Mouse (Mus musculus) liver, embryonic 13.5 days (tissue): Measurements from ENCODE around the gene Gm11037. TPM values are rescaled to one million over a fixed set of nuclear protein-coding genes. Genes with fewer than 3 reads are reported as not detected.
A peak's percentile ranks its signal among the peaks of the same experiment; 100 is the strongest.

ENCODE experiments used
- ATAC-seq: fragments of 200-750 bp; cut with Nextera tagmentation; 2 replicates; pipeline ENCODE4 v1.8.0; 2017; ENCODE audit warnings: low read depth, mild to moderate bottlenecking, moderate number of reproducible peaks, moderate library complexity
- DNase-seq: peaks from one replicate; pipeline ENCODE4 v3.0.0; 2022
- H3K27ac ChIP-seq: fragments of 300-500 bp; sonication (generic); 2 replicates; pipeline ENCODE4 v1.5.1; 2015; ENCODE audit warnings: moderate library complexity, mild to moderate bottlenecking, inconsistent platforms
- H3K27me3 ChIP-seq: fragments of 300-500 bp; sonication (generic); 2 replicates; pipeline ENCODE4 v1.6.1; 2015; ENCODE audit warnings: mild to moderate bottlenecking, inconsistent platforms
- H3K36me3 ChIP-seq: fragments of 300-500 bp; sonication (generic); 2 replicates; pipeline ENCODE4 v1.6.1; 2015; ENCODE audit warnings: mild to moderate bottlenecking, inconsistent platforms
- H3K4me1 ChIP-seq: fragments of 300-500 bp; sonication (generic); replicated peaks from 2 replicates; pipeline ENCODE4 v1.6.1; 2015; ENCODE audit warnings: inconsistent platforms
- H3K4me2 ChIP-seq: fragments of 300-500 bp; sonication (generic); 2 replicates; pipeline ENCODE4 v1.6.1; 2015; ENCODE audit warnings: inconsistent platforms, mild to moderate bottlenecking, moderate library complexity
- H3K4me3 ChIP-seq: fragments of 300-500 bp; sonication (generic); replicated peaks from 2 replicates; pipeline ENCODE4 v1.5.1; 2015; ENCODE audit warnings: mild to moderate bottlenecking, inconsistent platforms
- H3K9ac ChIP-seq: fragments of 300-500 bp; sonication (generic); 2 replicates; pipeline ENCODE4 v1.6.1; 2015; ENCODE audit warnings: mild to moderate bottlenecking, inconsistent platforms
- H3K9me3 ChIP-seq: fragments of 300-500 bp; sonication (generic); replicated peaks from 2 replicates; pipeline ENCODE4 v1.6.1; 2016; ENCODE audit warnings: inconsistent platforms
- WGBS: fragments of 180-500 bp; shearing (Covaris S2); methylation state at CpG from one replicate; pipeline ENCODE4 v1.1.7; 2015; ENCODE audit not compliant: insufficient replicate concordance; 5-methylcytosine and 5-hydroxymethylcytosine counted together
- polyA plus RNA-seq: library from polyadenylated mRNA; unstranded; fragments of >200 nt; fragmentation: Nextera tagmentation; extraction: Ambion mirVana; gene quantifications from 2 replicates; pipeline ENCODE4 v1.2.1, GENCODE M21; 2015

Gene Gm11037
- polyA plus RNA-seq, 1 experiment from 2014 or later: not detected

DNA sequence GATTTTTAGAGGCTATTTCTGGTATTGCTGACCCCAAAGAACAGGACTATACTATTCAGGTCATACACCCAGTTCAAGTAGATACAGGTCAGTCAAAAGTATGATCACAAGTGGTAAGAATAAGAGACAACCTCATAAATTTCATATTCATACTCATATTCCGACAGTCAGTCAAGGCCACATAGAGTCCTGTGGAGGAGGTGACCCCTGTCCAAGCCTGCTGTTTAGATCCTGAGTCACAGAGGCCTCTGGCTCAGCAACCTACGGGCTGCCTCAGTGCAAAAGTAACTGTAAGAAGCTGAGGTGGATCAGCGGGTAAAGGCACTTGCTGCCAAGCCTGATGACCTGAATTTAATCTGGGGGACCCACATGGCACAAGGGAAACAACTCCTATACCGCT, 20.7 kb downstream of the Gm11037 start:
- no peaks in the 10 kb centered on the region for H3K27me3 ChIP-seq
- no peak for DNase-seq
- H3K27ac ChIP-seq: peak overlapping the region; percentile 89
- peaks cover 87% of the 10 kb centered on the region for H3K4me1 ChIP-seq
- no peak for ATAC-seq
- H3K9ac ChIP-seq: no peak overlapping the region
- no peak overlapping the region for H3K4me3 ChIP-seq
- H3K4me2 ChIP-seq: no peak overlapping the region
- H3K9me3 ChIP-seq: no peaks in the 10 kb centered on the region
- 87% methylated on average over 4 of the region's 4 CpGs for WGBS
- peaks cover 78% of the 10 kb centered on the region for H3K36me3 ChIP-seq

GRCm38 (mm10) chr2:131156987-131157386, 23.7 kb downstream of the Gm11037 start:
- H3K27me3 ChIP-seq: no peaks in the 10 kb centered on the region
- H3K9me3 ChIP-seq: no peaks in the 10 kb centered on the region
- DNase-seq (no peak), ATAC-seq (no peak)
- H3K4me2 ChIP-seq: peak overlapping the region; percentile 79; the same call in 1 of the 2 replicates
- WGBS: 85% methylated on average over 7 of the region's 7 CpGs
- H3K36me3 ChIP-seq: peaks cover 49% of the 10 kb centered on the region
- H3K9ac ChIP-seq: peak overlapping the region; percentile 87
- peaks cover 84% of the 10 kb centered on the region for H3K4me1 ChIP-seq
- peak overlapping the region; percentile 75; the same call in 1 of the 2 replicates for H3K4me3 ChIP-seq
- peak overlapping the region; percentile 95 for H3K27ac ChIP-seq

GRCm38 (mm10) chr2:131159491-131159910, 26.2 kb downstream of the Gm11037 start:
- H3K4me1 ChIP-seq: peaks cover 59% of the 10 kb centered on the region
- WGBS: 1% methylated on average over 18 of the region's 18 CpGs

DNA sequence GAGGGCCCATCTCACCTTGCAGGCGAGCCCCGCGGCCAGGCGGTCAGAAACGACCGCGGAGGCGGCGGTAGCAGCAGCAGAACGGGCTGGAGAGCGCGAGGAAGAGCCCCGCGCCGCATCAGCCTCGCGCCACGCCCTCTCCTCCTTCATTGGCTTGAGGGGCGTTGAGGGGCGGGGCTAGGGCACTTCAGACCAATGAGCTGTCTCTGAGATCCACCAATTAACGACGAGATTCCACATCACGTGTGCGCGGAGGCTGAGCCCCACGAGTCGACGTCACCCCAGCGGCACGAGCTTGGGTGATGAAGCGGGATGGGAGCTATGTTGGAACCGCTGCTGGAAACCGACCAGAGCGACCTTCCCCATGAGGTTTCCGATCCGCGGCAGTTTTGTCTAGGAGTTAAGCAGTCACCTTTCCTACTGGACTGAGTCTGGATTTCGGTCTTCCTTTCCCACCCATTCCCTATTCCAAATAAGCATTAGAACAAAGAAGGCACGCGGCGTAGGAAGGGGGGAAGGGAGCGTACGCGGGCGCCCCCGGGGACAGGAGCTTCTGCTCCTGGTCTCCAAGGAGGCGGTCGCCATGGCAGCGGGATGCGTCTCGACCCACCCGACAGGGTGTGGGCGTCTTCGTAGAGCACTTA, 26.8 kb downstream of the Gm11037 start, which contains the start of gene 1700037H04Rik:
TSS of gene 1700037H04Rik (minus strand) at position 144 of the 644 bp plus-strand sequence.
- WGBS: under 1% methylated on average over 54 of the region's 54 CpGs
- H3K27me3 ChIP-seq: no peaks in the 10 kb centered on the region
- H3K4me3 ChIP-seq: peak within 1 kb of the TSS; percentile 75
- peaks cover 53% of the 10 kb centered on the region for H3K4me1 ChIP-seq
- DNase-seq (peak; percentile 95), ATAC-seq (peak; percentile 91)
- peak within 1 kb of the TSS; percentile 87 for H3K9ac ChIP-seq
- H3K27ac ChIP-seq: peak within 1 kb of the TSS; percentile 95
- H3K36me3 ChIP-seq: peaks cover 21% of the 10 kb centered on the region
- no peaks in the 10 kb centered on the region for H3K9me3 ChIP-seq
- peak within 1 kb of the TSS; percentile 95 for H3K4me2 ChIP-seq

More at GRCm38 (mm10) chr2:131159491-131159910, 26.2 kb downstream of the Gm11037 start:
- DNase-seq (peak; percentile 78), ATAC-seq (peak; percentile 85)
- H3K9me3 ChIP-seq: no peaks in the 10 kb centered on the region
- H3K4me3 ChIP-seq: peak overlapping the region; percentile 75
- H3K4me2 ChIP-seq: peak overlapping the region; percentile 79
- H3K27ac ChIP-seq: peak overlapping the region; percentile 95
- H3K36me3 ChIP-seq: peaks cover 26% of the 10 kb centered on the region
- peak overlapping the region; percentile 87 for H3K9ac ChIP-seq
- no peaks in the 10 kb centered on the region for H3K27me3 ChIP-seq

- Histone ChIP-seq H3K27me3 (no peaks in the 10 kb centered on the region), H3K9me3 (no peaks in the 10 kb centered on the region), H3K4me2 (peak overlapping the region; percentile 95), H3K4me1 (peaks cover 47% of the 10 kb centered on the region), H3K4me3 (peak overlapping the region; percentile 75), H3K36me3 (peaks cover 14% of the 10 kb centered on the region), H3K27ac (peak overlapping the region; percentile 94), H3K9ac (peak overlapping the region; percentile 81)
- WGBS: 2% methylated on average over 17 of the region's 17 CpGs
- no peak for DNase-seq
- ATAC-seq: no peak
Measured at GRCm38 (mm10) chr2:131160671-131161111, 27.4 kb downstream of the Gm11037 start.

- Histone ChIP-seq H3K27ac (no peak overlapping the region), H3K9ac (no peak overlapping the region), H3K27me3 (peaks cover 7% of the 10 kb centered on the region), H3K9me3 (no peaks in the 10 kb centered on the region), H3K36me3 (no peaks in the 10 kb centered on the region), H3K4me2 (no peak overlapping the region), H3K4me3 (no peak overlapping the region), H3K4me1 (peaks cover 15% of the 10 kb centered on the region)
- ATAC-seq: no peak
- DNase-seq: no peak
- 75% methylated on average over 7 of the region's 7 CpGs for WGBS
Measured at GRCm38 (mm10) chr2:131163924-131164323, 30.6 kb downstream of the Gm11037 start.

DNA sequence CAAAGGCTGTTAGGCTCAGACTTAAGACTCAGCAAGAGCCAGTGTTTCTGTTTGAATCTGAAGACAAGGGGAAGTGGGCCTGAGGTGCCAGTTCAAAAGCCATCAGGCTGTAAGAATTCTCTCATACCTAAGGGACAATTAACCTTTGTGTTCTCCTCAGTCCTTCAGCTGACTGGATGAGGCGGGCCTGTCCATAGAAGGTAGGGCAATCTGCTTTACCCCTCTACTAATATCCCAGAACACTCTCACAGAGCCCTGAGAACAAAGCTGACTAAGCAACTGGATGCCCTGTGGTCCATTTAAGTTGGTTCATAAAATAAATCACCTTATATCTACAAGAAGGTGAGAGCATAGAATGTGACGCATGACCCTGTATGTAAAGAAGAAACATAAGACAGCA, 32.9 kb downstream of the Gm11037 start:
- no peak for DNase-seq
- H3K4me1 ChIP-seq: peaks cover 6% of the 10 kb centered on the region
- no peak overlapping the region for H3K27ac ChIP-seq
- peaks cover 29% of the 10 kb centered on the region for H3K27me3 ChIP-seq
- no peaks in the 10 kb centered on the region for H3K9me3 ChIP-seq
- no peaks in the 10 kb centered on the region for H3K36me3 ChIP-seq
- no peak for ATAC-seq
- no peak overlapping the region for H3K4me2 ChIP-seq
- WGBS: 77% methylated on average over 2 of the region's 2 CpGs
- no peak overlapping the region for H3K4me3 ChIP-seq
- no peak overlapping the region for H3K9ac ChIP-seq

GRCm38 (mm10) chr2:131167984-131168383, 34.7 kb downstream of the Gm11037 start:
- H3K9me3 ChIP-seq: no peaks in the 10 kb centered on the region
- no peak overlapping the region for H3K4me2 ChIP-seq
- H3K27ac ChIP-seq: no peak overlapping the region
- WGBS: 67% methylated on average over 6 of the region's 6 CpGs
- no peaks in the 10 kb centered on the region for H3K36me3 ChIP-seq
- DNase-seq (no peak), ATAC-seq (no peak)
- H3K4me1 ChIP-seq: peaks cover 20% of the 10 kb centered on the region
- H3K4me3 ChIP-seq: no peak overlapping the region
- peaks cover 47% of the 10 kb centered on the region for H3K27me3 ChIP-seq
- no peak overlapping the region for H3K9ac ChIP-seq

GRCm38 (mm10) chr2:131168914-131169313, 35.6 kb downstream of the Gm11037 start:
- Histone ChIP-seq H3K4me1 (peaks cover 23% of the 10 kb centered on the region), H3K9me3 (no peaks in the 10 kb centered on the region), H3K4me3 (no peak overlapping the region), H3K36me3 (no peaks in the 10 kb centered on the region), H3K27ac (no peak overlapping the region), H3K9ac (no peak overlapping the region), H3K4me2 (no peak overlapping the region), H3K27me3 (peaks cover 57% of the 10 kb centered on the region)
- DNase-seq (no peak), ATAC-seq (no peak)
- 71% methylated on average over 1 of the region's 1 CpGs for WGBS

DNA sequence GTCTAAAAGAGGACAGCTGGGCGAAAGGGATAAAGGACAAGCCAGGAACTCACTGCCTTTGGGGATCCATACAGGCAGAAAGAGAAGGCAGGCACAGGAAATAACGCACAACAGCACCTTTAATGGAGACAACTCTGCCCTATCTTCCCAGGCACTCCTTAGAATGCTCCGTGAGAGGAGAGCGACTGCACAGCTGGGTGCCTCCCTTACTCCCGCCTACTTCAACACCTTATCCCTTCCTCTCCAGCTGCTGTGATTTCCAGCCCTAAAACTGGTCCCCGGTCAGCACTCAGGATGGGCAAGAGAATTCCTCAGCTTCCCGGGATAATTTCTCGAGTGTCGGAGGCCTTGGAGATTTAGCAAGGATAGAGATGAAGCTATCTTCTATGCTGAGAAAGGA, 37.6 kb downstream of the Gm11037 start:
- peaks cover 64% of the 10 kb centered on the region for H3K27me3 ChIP-seq
- WGBS: 17% methylated on average over 9 of the region's 9 CpGs
- no peak for DNase-seq
- no peak overlapping the region for H3K9ac ChIP-seq
- no peak for ATAC-seq
- no peaks in the 10 kb centered on the region for H3K36me3 ChIP-seq
- H3K9me3 ChIP-seq: no peaks in the 10 kb centered on the region
- H3K27ac ChIP-seq: no peak overlapping the region
- H3K4me3 ChIP-seq: peak overlapping the region; percentile 35
- H3K4me2 ChIP-seq: peak overlapping the region; percentile 52
- peaks cover 41% of the 10 kb centered on the region for H3K4me1 ChIP-seq

- H3K4me2 ChIP-seq: peak overlapping the region; percentile 52
- no peaks in the 10 kb centered on the region for H3K9me3 ChIP-seq
- DNase-seq (no peak), ATAC-seq (no peak)
- WGBS: 6% methylated on average over 43 of the region's 43 CpGs
- H3K36me3 ChIP-seq: no peaks in the 10 kb centered on the region
- H3K27me3 ChIP-seq: peaks cover 64% of the 10 kb centered on the region
- no peak overlapping the region for H3K9ac ChIP-seq
- no peak overlapping the region for H3K27ac ChIP-seq
- H3K4me3 ChIP-seq: peak overlapping the region; percentile 35
- H3K4me1 ChIP-seq: peaks cover 48% of the 10 kb centered on the region
Measured at GRCm38 (mm10) chr2:131171401-131172104, 38.3 kb downstream of the Gm11037 start.
